Mouse (Mus musculus) kidney, adult 18-20 months (tissue): ENCODE measurements around the gene Cd79a.
"Not testable (repeated sequence)": the region's sequence is repeated elsewhere in the genome, so short reads cannot be mapped to it uniquely, and the experiment has no call there.

Experiments used
- DNase-seq: peaks from one replicate; pipeline ENCODE4 v3.0.0; 2021

The Cd79a gene

GRCm38 (mm10) chr7:24886308-24886633 is 10.9 kb upstream of the Cd79a start:
- peak; percentile 39 for DNase-seq

DNA sequence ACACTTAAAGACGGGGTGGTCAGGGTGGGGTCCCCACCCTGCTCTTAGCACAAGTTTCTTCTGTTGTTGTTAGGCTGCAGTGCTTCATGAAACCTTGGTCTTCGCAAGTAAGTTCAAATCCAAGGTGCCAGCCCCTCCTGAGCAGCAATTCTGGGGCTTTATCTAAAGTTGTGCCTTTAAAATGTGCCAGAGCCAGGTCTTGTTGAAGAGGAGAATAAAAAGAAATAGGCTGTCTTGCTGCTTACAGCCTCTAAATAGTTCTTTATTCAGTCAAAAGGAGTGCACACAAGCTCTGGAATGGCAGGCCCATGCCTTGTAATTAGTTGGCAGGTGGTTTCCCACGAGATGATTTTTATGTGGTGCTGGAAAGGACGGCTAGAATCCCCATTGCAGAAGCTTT is 10.1 kb upstream of the Cd79a start:
- no peak for DNase-seq

GRCm38 (mm10) chr7:24889431-24890220 is 7.6 kb upstream of the Cd79a start:
- peak; percentile 57 for DNase-seq

DNA sequence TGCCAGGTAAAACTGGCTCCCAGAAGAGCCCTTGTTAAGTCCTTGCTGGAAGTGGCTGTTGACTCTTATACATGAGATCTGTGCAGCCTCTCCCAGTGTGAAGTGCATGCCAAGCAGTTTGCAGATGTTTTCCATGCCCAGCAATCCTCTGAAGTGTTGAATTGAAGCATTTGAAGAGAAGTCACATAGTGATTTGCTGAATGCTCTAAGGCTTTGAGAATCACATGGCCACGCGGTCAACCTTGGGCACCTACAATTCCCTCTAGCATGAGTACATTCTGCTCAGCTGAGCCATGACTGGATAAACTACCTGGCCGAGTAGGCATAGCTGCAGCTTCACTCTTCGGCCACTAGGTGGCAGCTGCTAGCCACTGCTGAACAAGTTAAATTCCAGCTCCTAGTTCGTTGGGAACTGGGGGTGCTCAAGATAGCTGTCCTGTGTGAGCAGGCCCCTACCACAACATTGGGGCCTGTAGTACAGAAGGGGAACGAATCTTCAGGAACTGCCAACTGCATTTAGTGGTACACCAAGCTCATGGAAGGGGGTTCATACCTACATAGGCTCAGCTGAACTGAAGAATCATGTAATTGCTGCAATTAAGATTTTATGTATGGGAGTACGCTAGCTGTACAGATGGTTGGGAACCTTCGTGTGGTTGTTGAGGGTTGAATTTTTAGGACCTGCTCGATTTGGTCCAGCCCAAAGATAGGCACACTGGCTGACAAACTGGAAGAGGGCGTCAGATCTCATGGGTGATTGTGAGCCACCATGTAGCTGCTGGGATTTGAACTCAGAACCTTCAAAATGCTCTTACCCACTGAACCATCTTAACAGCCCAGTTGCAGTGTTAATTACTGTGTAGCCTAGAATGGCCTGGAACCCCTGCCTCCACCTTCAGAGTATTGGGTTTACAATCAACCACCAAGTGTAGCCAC is 6.6 kb upstream of the Cd79a start:
- peak; percentile 68 for DNase-seq

DNA sequence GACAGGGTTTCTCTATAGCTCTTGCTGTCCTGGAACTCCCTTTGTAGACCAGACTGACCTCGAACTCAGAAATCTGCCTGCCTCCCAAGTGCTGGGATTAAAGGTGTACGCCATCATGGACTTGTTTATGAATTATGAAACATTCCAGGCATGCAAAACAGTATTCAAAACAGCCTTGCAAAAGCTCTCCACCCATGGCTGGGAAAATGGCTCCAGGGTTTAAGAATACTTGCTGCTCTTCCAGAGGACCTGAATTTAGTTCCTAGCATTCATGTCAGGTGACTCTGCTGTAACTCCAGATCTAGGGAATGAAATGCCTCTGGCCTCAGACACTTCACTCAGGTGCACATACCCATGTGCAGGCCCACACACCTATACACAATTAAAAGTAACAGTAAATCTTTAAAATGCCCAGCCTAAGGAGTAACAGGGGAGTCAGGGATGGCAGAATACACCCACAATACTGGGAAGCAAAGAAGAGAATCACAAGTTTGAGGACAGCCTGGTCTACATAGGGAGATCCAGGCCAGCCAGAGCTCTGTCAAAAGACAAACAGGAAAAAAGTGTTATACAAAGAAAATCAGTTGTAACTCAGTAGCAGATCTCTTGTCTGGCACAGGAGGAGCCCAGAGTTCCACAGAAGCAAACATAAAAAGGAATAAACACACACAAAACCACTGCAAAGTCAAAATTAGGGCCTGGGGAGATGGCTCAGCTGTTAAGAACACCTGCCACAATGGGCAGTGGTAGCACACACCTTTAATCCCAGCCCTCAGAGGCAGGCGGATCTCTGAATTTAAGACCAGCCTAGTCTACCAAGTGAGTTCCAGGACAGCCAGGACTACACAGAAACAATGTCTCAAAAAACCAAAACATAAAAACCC is 5.7 kb upstream of the Cd79a start:
- DNase-seq = no peak

- DNase-seq = no peak
Observed at GRCm38 (mm10) chr7:24892125-24892583, 5.0 kb upstream of the Cd79a start.

- not testable (repeated sequence) for DNase-seq
Observed at GRCm38 (mm10) chr7:24895749-24896148, 1.4 kb upstream of the Cd79a start.

- DNase-seq = no peak
Observed at GRCm38 (mm10) chr7:24896269-24896668, 912 bp upstream of the Cd79a start.

DNA sequence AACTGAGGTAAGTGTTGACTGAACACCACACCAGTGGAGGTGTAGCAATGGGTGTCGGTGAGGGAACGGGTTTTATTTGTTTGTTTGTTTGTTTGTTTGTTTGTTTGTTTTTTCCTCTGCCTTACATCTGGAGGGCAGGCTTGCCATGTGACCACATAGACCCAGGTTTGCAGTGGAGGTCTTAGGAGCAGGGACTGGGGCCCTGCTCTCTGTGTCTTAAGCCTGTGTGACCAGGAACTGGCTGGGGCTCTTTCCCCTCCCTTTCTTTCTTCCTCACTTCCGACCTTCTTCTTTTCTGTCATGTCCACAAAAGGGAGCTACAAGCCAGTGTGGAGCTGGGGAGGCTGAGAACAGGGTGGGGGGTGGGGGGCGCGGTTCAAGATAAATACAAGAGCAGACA is 778 bp downstream of the Cd79a start:
- DNase-seq = no peak

DNA sequence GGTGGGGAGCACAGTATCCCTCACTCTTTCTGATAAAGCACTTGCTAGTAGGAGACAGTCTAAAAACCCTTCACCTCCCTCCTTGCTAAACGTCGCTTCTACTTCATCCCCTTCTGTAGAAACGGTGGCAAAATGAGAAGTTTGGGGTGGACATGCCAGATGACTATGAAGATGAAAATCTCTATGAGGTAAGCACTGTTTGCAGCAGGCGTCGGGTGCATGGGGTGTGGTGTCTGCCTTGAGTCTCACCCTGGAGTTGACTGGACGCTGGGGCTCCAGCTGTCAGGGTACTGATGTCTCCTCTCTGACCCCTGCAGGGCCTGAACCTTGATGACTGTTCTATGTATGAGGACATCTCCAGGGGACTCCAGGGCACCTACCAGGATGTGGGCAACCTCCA is 3.9 kb downstream of the Cd79a start:
- no peak for DNase-seq

DNA sequence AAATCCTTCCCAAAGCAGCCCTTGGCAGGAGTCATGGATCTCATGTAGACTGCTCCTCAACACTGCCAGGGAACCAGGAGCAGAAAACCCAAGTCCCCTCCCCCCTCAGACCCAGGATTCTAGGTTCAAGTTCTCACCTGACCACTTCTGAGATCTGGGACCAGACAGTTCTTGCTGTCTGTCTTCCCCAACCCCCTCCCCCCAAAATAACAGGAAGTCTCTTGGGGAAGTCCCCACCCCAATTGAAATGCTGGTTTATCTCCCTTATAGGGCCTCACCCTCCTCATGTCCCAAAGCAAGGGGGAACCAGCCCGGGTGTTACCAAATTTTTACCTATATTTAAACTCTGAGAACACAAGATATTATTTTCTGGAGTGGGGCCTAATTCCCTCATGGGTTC is 4.7 kb downstream of the Cd79a start:
- DNase-seq = no peak

- DNase-seq = no peak
Observed at GRCm38 (mm10) chr7:24902264-24902629, 5.1 kb downstream of the Cd79a start.

GRCm38 (mm10) chr7:24902630-24903443 is 5.7 kb downstream of the Cd79a start, which contains the start of gene Arhgef1:
Arhgef1 (plus strand) TSS chr7:24902912.
- peak; percentile 83 for DNase-seq

DNA sequence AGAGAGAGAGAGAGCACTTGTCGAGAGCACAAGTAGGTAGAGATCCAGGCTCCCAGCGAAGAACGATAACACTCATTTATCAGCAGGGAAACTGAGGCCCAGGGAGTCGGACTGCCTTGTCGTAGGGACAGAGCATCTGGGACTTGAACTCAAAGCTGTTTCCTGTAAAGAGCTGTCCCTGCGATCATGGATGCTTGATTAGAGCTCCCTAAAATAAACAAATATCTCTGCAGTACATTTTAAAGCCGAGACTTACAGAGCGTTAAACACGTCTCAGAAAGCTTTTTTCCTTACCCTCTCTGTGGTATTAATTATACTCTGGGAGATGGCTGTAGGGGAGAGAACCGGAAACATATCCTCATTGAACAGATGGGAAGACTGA is 6.3 kb downstream of the Cd79a start:
- DNase-seq = no peak

DNA sequence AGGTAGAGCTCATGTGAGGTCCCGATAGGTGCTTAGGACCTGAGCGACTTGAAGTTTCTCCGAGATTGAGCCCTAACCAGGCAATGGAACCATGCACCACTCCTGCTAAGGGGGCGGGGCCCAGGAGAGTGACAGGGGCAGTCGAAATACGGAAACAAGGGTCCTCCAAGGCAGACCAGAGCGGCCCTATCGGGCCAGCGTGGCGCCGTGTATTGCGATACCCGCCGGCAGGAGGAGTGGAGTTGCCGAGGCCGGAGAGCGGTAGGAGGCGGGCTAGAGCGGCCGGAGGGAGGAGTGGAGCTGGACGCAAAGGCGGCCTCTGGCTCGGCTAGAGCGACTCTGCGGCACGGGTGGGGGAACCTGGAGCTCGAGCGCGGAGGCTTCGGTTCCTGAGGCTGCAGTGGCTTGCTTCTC is 6.9 kb downstream of the Cd79a start:
- DNase-seq = peak; percentile 96

DNA sequence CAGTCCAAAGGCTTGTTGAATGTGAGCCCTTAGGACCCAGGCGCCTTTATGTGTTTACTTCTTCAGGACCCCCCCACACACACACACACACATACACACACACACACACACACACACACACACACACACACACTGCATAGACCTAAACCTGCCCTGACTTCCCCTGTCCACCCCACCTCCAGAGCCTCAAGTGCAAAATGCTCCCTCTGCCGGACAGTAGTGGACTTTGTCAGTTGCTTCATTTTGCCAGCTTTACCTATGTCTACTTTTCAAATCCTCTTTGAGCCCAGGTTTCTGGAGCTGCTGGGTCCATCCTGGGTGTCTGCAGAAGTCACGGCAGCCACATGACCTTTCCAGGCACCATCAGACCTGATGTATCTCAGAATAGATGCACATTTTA is 7.8 kb downstream of the Cd79a start:
- DNase-seq = peak; percentile 66

DNA sequence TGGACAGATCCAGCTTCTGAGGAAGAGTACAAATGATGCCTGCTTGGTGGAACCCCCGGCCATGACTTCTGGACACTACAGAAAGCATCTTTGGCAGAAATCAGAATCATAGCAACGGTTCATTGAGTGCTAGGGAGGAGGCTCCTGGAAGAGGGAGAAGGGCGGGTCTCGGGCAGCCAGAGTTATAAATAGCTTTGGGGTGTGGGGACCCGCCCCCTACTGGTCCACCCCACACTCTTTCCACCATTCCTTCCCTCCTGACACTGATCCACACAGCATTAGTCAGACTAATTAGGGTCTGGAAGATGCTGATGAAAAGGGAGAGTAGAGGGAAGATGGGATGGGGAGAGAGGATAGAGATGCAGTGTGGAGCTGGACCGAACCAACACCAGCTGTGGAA is 9.4 kb downstream of the Cd79a start:
- DNase-seq = no peak

GRCm38 (mm10) chr7:24907211-24907748 is 10.1 kb downstream of the Cd79a start:
- no peak for DNase-seq

- no peak for DNase-seq
Observed at GRCm38 (mm10) chr7:24912480-24912879, 15.3 kb downstream of the Cd79a start.

DNA sequence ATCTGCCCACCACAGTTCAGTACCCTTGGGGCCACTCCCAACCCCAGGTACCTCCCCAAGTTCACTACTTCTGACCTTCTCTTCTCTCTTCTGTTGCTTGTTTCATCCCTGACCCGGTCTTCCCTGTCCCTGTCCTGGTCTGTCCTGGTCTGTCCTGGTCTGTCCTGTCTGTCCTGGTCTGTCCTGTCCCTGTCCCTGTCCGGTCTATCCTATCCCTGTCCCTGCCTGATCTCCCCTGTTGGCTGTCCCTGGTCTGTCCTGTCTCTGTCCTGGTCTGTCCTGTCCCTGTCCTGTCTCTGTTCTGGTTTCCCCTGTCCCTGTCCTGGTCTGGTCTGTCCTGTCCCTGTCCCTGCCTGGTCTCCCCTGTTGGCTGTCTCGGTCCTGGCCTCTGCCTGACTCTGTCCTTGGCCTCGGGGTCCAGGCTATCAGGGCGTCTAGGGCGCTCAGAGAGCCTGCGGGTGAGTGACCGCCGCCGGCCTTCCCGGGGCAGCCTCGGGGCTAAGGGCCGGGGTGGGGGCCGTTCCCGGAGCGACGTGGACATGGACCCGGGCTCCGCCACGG is 21.7 kb downstream of the Cd79a start:
- no peak for DNase-seq

DNA sequence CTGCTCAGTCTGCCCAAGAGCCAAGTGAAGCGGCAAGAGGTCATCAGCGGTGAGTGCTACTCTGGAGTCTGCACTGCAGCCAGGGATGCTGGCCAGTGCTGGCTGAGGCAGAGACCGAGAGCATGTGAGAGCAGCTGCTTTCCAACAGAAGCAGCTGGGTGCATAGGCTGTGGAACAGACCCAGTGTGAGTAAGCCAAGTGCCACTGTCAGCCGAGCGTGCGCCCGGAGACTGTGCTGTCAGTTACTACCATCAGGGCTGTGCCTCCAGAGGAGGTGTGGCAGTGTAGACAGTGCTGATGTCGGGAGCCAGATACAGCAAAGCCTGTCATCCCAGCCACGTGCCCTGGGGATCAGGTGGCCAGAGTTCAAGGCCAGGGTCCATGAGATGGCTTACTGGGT is 22.5 kb downstream of the Cd79a start:
- DNase-seq = no peak
